Mouse (Mus musculus): ENCODE measurements around the gene Stk24.

GRCm38 (mm10) chr14:121358327-121358726, 21.5 kb downstream of the Stk24 start:
- no peak for TF ChIP-seq CTCF (IDR thresholded peaks at IDR 0.05)
- TF ChIP-seq EP300 (IDR thresholded peaks at IDR 0.05), result no peak
